Mouse (Mus musculus) thymus, adult 2 months (tissue): ENCODE measurements around the gene Exoc3l4.

ENCODE experiments used
- CTCF ChIP-seq: fragments of 200-500 bp; IDR thresholded peaks from 2 replicates; pipeline ENCODE4 v1.5.1; 2012; ENCODE audit warnings: mild to moderate bottlenecking, control low read depth, low read length, moderate library complexity, borderline replicate concordance; ENCODE audit not compliant: control insufficient read depth, poor library complexity, insufficient read depth; ENCODE audit errors: extremely low read depth
- POLR2A ChIP-seq: fragments of 200-500 bp; IDR thresholded peaks from 2 replicates; pipeline ENCODE4 v1.6.1; 2012; ENCODE audit warnings: mild to moderate bottlenecking, low read length, control low read depth, moderate library complexity; ENCODE audit not compliant: control insufficient read depth, poor library complexity, insufficient read depth; ENCODE audit errors: extremely low read depth

DNA sequence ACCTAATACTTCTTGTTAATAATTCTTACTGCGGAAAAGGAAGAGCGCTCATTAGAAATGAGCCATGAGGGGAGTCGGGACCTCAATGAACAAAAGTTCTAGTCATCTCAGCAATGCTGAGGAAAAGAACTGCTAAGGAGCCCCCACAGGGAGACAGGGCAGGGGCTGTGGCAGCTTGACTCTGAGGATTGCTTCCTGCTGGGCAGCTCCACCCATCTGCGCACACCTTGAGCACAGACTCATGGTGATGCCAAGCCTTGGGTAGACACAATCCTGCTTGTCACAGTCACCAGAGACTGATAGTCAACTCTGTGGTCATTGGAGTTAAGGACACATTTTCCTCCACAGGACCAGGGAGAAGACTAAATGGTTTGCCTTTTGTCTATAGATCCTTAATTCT lies 29.7 kb upstream of the Exoc3l4 start:
- TF ChIP-seq CTCF (no peak), POLR2A (no peak)
